Mouse (Mus musculus) heart, postnatal 4 days (tissue): ENCODE measurements around the gene Epb41l5. TPM values are rescaled to one million over a fixed set of nuclear protein-coding genes. Genes with fewer than 3 reads are reported as not detected.

Experiments
- DNase-seq: peaks from one replicate; pipeline ENCODE4 v3.0.0; 2021
- total RNA-seq, 2 experiments: library from RNA; stranded (reverse); gene quantifications; 2 replicates each; pipeline ENCODE4 v1.2.3; 2021

Gene Epb41l5
- total RNA-seq, 2 experiments from 2014 or later: 5.5 to 7.9 TPM

- no peak for DNase-seq
Observed at GRCm38 (mm10) chr1:119596954-119597480, 51.8 kb downstream of the Epb41l5 start.

DNA sequence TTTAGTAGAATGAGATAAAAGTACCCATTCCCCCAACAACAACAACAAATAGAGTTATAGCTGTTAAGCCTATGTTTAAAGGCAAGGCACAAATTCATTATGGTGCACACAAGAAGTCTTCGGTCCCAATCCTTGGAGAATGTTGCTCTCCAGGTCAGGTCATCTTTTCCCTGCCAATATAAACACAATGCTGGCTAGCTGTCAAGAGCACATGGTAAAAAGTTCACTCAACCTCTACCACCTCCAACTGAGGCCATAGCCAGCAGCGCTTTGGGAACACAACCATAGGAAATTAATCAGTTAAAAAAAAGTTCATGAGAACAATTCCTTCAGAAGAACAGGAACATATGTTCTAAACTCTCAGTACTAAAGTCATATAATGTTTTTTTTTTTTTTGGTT is 58.8 kb downstream of the Epb41l5 start:
- DNase-seq: peak; percentile 28

- DNase-seq: no peak
Observed at GRCm38 (mm10) chr1:119584974-119585373, 63.8 kb downstream of the Epb41l5 start.

GRCm38 (mm10) chr1:119570134-119570533 is 78.7 kb downstream of the Epb41l5 start:
- no peak for DNase-seq

GRCm38 (mm10) chr1:119565531-119565930 is 83.3 kb downstream of the Epb41l5 start:
- DNase-seq: no peak

DNA sequence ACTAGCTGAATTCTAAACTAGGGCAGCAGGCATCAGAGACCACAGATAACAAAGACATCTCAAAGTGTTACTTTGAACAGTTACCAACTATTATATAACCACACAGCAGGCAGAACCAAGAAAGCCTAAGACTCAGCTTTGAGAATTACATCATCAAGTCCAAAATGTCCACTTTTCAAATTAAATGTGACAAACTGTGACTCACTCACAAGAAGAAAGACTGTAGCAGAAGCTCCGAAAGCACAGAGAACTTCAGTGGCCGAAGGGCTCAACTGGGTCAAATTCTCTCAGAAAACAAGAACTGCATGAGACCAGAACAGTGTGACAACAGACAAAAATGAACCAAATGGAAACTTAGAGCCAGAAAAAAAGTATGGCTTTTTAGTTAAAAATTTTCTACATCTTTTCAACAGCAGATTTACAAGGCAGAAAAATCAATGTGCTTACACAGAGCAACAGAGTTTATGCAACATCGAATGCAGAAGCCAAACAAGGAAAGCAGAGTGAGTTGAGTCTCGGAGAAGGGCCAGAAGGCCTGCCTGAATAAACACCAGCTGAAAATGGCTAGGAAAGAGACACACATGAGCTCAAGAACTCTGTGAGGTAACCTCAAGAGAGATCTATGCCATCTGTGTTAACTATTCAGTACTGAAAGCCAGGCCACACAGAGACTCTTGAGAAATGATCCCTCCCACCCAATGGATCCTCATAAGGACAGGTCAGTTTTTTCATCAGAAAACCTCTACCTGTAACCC is 91.0 kb downstream of the Epb41l5 start:
- DNase-seq: no peak

GRCm38 (mm10) chr1:119555651-119556050 is 93.1 kb downstream of the Epb41l5 start:
- DNase-seq: no peak

GRCm38 (mm10) chr1:119551651-119552050 is 97.1 kb downstream of the Epb41l5 start:
- DNase-seq: no peak

DNA sequence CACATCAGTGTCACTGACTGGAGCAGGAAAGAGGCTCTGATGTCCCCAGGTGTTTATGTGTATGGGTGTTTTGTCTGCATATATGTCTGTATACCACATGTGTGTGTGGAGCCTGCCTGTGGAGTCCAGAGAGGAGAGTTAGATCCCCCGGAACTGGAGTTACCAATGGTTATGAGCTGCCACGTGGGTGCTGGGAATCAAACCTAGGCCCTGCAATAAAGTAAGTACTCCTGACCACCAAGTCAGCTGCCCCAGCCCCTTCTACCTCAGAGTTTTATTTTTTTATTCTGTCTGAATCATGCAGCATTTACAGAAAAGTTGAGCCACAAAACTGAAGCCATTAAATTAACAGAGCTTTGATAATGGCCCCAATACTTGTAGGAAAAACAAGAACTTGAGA is 98.7 kb downstream of the Epb41l5 start:
- no peak for DNase-seq

DNA sequence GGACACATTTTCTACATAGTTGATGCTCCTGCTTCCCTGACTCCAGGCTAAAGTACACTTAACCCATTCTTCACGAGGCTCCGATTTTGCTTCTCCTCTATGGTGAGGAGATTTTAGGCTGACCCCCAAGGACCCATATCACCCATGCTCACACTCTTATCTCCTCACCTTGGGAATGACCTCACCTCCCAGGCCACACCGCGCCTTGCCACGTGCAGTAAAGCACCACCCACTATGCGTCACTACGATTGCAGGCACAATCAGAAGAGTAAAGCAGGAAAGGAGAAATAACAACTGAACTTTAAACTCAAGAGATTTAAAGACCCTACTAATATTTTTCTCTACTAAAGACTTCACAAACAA is 99.5 kb downstream of the Epb41l5 start:
- DNase-seq: no peak

- peak; percentile 88 for DNase-seq
Observed at GRCm38 (mm10) chr1:119548668-119549326, 100.0 kb downstream of the Epb41l5 start.

GRCm38 (mm10) chr1:119546490-119546889 is 102.3 kb downstream of the Epb41l5 start:
- no peak for DNase-seq

- no peak for DNase-seq
Observed at GRCm38 (mm10) chr1:119545671-119546070, 103.1 kb downstream of the Epb41l5 start.

DNA sequence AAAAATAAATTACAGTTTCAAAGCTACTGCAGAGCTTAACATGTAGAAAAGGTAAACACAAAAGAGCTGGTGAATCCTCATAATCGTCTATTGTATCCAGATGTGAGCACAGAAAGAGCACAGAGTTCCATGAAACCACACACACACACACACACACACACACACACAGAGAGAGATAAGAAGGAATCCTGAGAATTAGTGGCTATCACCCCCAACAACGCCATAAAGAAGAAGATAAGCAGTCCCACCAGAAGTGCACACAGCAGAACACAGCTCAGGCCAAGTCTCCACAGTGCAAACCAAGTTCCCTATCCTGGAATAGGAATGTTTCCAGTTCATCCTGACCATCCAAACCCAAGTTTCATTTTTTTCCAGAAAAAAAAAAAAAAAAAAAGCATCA is 103.6 kb downstream of the Epb41l5 start:
- no peak for DNase-seq

DNA sequence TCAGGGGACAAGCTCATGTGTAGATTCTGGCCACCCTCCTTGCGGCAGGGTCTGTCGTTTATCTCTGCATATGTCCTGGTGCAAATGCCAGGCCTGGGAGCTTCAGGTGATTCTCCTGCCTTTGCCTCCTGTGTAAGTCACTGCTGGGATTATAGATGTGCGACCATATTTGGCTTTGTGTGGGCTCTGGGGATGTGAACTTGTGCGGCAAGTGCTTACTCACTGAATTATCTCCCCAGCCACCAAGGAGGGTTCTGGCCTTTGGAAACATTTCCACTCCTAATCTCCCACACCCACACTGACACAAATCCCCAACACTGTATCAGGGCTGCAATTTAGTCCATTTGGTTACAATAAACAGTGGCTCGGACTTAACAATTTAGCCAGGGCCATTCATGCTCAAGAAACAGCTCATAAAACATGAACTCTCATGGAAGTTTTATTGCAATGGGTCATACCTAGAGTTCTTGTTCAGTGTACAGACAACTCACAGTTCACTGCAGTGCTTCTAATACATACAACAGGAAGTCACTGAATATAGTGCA is 104.1 kb downstream of the Epb41l5 start:
- DNase-seq: no peak

DNA sequence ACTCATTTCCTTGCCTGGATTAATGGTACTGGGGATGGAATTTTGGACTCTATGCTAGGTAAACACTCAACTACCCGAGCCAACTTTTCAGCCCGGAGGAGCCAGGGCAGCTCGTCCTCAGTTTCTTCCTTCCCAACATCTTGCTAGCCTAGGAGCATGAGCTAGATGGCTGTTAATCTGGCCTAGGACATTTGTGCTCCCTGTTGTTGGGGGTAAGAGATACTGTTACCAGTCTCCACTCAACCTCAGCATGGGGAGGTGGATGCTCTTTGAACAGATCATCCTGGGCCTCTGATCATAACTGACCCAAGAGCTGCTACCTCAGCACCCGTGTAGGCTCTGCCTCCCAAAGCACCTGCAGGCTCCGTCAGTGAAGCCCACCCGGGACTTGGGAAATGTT is 105.5 kb downstream of the Epb41l5 start:
- no peak for DNase-seq

GRCm38 (mm10) chr1:119541570-119541969 is 107.2 kb downstream of the Epb41l5 start:
- no peak for DNase-seq

DNA sequence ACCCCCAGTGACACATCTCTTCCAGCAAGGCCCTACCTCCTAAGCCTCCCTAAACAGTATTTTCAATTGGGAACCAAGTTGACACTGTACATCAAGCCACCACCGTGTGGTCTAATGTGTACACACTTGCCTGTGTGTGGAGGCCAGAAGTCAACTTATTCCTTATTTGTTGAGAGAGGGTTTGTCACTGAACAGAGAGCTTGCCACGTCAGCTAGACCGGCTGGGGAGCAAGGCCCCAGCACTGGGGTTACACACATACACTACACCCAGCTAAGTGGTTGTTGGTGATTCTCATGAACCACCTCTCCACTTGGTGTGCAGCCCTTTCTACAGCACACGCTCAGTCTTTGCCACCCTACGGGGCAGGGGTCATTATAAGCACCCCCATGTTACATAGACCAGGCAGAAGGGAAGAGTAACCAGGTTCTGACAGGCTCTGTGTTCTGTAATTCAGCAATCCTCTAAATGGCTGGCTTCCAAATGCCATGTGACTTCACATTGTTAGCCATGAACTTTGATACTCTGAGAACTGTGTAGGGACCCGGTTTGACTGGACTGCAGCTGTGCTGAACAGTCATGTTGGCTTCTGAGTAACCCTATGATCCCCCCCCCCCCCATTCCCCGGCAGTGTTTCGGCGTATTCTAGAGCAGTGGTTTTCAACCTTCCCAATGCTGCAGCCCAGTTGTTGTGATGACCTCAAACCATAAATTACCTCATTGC is 107.8 kb downstream of the Epb41l5 start:
- no peak for DNase-seq

GRCm38 (mm10) chr1:119539252-119539651 is 109.5 kb downstream of the Epb41l5 start:
- DNase-seq: no peak

GRCm38 (mm10) chr1:119537651-119538050 is 111.1 kb downstream of the Epb41l5 start:
- DNase-seq: no peak

GRCm38 (mm10) chr1:119536122-119536521 is 112.7 kb downstream of the Epb41l5 start:
- no peak for DNase-seq

DNA sequence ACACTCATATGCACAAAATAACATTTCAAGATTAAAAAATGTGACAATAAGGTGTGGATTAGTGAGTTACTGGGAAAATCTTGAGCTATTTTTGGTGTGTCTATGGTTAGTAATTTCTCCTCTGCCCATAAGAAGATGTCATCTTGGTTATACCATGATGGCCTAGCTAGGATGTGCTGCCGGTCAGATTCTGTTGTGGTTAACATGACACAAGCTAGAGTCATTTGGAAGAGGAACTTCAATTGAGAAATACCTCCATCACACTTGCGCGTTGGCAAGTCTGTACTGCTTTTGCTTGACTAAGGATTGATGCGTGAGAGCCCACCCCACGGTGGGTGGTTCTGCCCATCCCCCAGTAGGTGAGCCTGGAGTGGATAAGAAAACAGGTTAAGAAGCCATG is 114.5 kb downstream of the Epb41l5 start:
- no peak for DNase-seq
